Mouse (Mus musculus) cortical plate, adult 2 months (tissue): ENCODE measurements around the gene Sde2.

ENCODE experiments used
- CTCF ChIP-seq: fragments of 200-500 bp; IDR thresholded peaks from 2 replicates; pipeline ENCODE4 v1.5.1; 2011; ENCODE audit warnings: mild to moderate bottlenecking, control low read depth, low read length; ENCODE audit not compliant: insufficient read depth; ENCODE audit errors: extremely low read depth
- POLR2A ChIP-seq: fragments of 200-500 bp; IDR thresholded peaks from 2 replicates; pipeline ENCODE4 v1.6.1; 2011; ENCODE audit warnings: mild to moderate bottlenecking, low read length, control low read depth; ENCODE audit not compliant: insufficient read depth; ENCODE audit errors: extremely low read depth

DNA sequence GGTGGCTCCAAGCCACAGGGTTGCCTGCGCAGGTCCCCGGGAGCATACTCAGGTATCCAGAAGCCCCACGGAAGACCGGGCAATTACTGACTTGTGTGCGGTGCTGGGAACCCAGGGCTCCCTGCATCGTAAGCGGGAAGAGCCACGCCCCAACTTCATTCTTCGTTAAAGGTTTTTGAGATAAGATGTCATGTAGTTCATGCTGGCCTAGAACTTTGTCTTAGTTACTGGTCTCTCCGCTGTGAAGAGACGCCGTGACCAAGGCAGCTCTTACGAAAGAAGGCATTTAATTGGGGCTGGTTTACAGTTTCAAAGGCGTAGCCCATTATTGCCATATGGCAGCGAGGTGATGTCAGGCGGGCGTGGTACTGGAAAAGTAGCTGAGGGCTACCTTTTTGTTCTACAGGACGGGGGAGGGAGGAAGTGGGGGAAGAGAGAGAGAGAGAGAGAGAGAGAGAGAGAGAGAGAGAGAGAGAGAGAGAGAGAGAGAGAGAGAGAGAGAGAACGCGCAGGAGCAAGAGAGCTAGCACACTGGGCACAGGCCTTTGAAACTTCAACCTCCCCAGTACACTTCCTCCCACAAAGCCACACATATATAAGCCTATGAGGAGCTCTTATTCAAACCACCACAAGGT is 60.8 kb downstream of the Sde2 start:
- no peak for TF ChIP-seq CTCF
- TF ChIP-seq POLR2A = no peak
